In genomic region chr8:87199461-87200131, GRCm38 (mm10) we compare ENCODE assay signal across 9 mouse cellular contexts.
DNase-seq lines count a peak whose midpoint lies in the region; ATAC-seq lines count a peak whose summit lies in the region.
"Had no signal": no experiment of that assay in that cellular context is flagged by ENCODE, and none has a peak within 500 bp of the region (broad histone marks: within the 10 kb centered on the region; RNA-seq: fewer than 3 reads in every experiment).

No protein-coding gene starts in this region.

- H3K9ac ChIP-seq in heart, embryonic 11.5 days (ENCODE audit: low read depth, low read length) = no peak overlapping the region
- H3K9ac ChIP-seq in forebrain, embryonic 15.5 days (replicated peaks) = no peak overlapping the region

- H3K4me3 ChIP-seq in heart, embryonic 11.5 days (ENCODE audit: low read depth, low read length) = no peak overlapping the region
- H3K4me3 ChIP-seq in forebrain, embryonic 15.5 days = no peak overlapping the region

- H3K9me3 ChIP-seq in heart, embryonic 11.5 days (replicated peaks; ENCODE audit: control insufficient read depth, low read length) = no peaks in the 10 kb centered on the region
- H3K9me3 ChIP-seq in forebrain, embryonic 15.5 days = no peaks in the 10 kb centered on the region

- peak overlapping the region; percentile 37; the same call in 1 of the 2 replicates for H3K4me2 ChIP-seq in heart, embryonic 11.5 days
- H3K4me2 ChIP-seq in forebrain, embryonic 15.5 days (replicated peaks) = no peak overlapping the region

- H3K4me1 ChIP-seq in heart, embryonic 11.5 days (ENCODE audit: control insufficient read depth, insufficient read depth, low read length) = peaks cover 18% of the 10 kb centered on the region
- H3K4me1 ChIP-seq in forebrain, embryonic 15.5 days = peaks cover 23% of the 10 kb centered on the region

- no peaks in the 10 kb centered on the region for H3K27me3 ChIP-seq in heart, embryonic 11.5 days (ENCODE audit: control insufficient read depth, insufficient read depth, low read length)
- H3K27me3 ChIP-seq in forebrain, embryonic 15.5 days = no peaks in the 10 kb centered on the region

- no peak overlapping the region for H3K27ac ChIP-seq in heart, embryonic 11.5 days (ENCODE audit: low read depth, low read length)
- H3K27ac ChIP-seq in forebrain, embryonic 15.5 days (replicated peaks) = no peak overlapping the region

- DNase-seq in heart, adult 8-10 months (ENCODE audit: low spot score) = no peak
- DNase-seq in NIH3T3 (ENCODE audit: low read depth) = peak; percentile 5
- DNase-seq in mesoderm, embryonic 11.5 days (ENCODE audit: low read depth, low spot score) = peak; percentile 75
- no peak for DNase-seq in frontal cortex, postnatal 36 days (ENCODE audit: low spot score in 2 of 2)
- DNase-seq in spleen, adult 18-20 months = no peak
- DNase-seq: adrenal gland, adult 2 months had no signal

- ATAC-seq in heart, embryonic 11.5 days (replicated peaks; ENCODE audit: insufficient number of reproducible peaks, low FRiP score, low TSS enrichment) = peak; percentile 55; the same call in 1 of the 2 replicates
- ATAC-seq in forebrain, embryonic 15.5 days (replicated peaks) = 0 out of 2 replicates have a peak, but pooled peaks have one; percentile 51
- no peak for ATAC-seq in granulocyte monocyte progenitor cell, adult 5-6 weeks (replicated peaks; ENCODE audit: poor library complexity, severe bottlenecking)

- H3K36me3 ChIP-seq in heart, embryonic 11.5 days (ENCODE audit: control insufficient read depth, insufficient read depth, low read length) = no peaks in the 10 kb centered on the region
- no peaks in the 10 kb centered on the region for H3K36me3 ChIP-seq in forebrain, embryonic 15.5 days

- WGBS in heart, embryonic 11.5 days (ENCODE audit: insufficient replicate concordance) = under 1% methylated on average over 8 of the region's 8 CpGs
- 2% methylated on average over 8 of the region's 8 CpGs for WGBS in forebrain, embryonic 15.5 days

Comparison
In these comparisons a context has a peak if more than half of its experiments do, and no peak if none do; other contexts are left out.
1. DNase-seq: peak in NIH3T3 (single experiment) and mesoderm, embryonic 11.5 days (single experiment); none in heart, adult 8-10 months (single experiment), frontal cortex, postnatal 36 days (0 of 2) and spleen, adult 18-20 months (0 of 2).